Mouse (Mus musculus): ENCODE data around the gene Slc7a6.

The Slc7a6 gene

GRCm38 (mm10) chr8:106145331-106145730 is 23.3 kb upstream of the Slc7a6 start:
- DNase-seq: no peak

DNA sequence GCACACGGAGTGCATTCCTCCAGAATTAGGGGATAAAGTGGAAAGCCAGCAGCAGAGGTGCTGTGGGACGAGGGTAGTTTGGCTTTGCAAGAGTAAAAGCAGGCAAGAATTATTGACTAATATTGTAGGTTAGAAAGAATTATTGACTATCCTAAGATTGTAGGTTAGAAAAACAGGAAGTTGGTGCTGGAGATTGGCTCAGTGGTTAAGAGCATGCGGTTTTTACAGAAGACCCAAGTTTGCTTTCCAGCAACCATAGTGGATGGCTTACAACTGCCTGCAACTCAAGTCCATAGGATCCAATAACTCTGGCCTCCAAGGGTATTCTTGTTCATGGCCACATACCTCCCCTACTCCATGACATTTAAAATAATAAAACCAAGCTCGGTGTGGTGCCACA is 22.6 kb upstream of the Slc7a6 start:
- no peak for DNase-seq

- no peak for DNase-seq
These were observed 20.6 kb upstream of the Slc7a6 start for GRCm38 (mm10) chr8:106147868-106148565.

DNA sequence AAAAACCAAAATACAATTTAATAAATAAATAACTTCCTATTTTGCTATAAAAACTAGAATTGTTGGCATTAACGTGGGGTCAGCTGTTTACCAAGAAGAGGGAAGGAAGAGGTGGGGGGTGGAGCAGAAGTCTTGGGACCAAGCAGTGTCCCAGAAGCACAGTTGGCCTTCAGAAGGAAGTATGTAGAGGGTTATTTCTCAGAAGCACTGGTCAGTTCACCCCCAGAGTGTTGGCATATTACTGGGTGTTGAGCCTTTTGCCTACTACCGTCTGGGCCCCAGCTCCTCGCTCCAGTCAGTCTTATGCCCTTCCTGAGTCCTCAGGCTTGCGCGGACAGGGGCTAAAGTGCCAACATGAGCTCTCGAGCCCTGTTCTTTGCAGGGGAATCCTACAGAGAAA is 19.6 kb upstream of the Slc7a6 start:
- no peak for DNase-seq

GRCm38 (mm10) chr8:106149801-106150652 is 18.6 kb upstream of the Slc7a6 start, which contains the start of gene Pla2g15:
TSS of gene Pla2g15 (plus strand) at chr8:106150399.
- DNase-seq: peak; percentile 93

- no peak for DNase-seq
These were observed 18.0 kb upstream of the Slc7a6 start for GRCm38 (mm10) chr8:106150653-106151000.

- DNase-seq: no peak
These were observed 17.6 kb upstream of the Slc7a6 start for GRCm38 (mm10) chr8:106151041-106151440.

DNA sequence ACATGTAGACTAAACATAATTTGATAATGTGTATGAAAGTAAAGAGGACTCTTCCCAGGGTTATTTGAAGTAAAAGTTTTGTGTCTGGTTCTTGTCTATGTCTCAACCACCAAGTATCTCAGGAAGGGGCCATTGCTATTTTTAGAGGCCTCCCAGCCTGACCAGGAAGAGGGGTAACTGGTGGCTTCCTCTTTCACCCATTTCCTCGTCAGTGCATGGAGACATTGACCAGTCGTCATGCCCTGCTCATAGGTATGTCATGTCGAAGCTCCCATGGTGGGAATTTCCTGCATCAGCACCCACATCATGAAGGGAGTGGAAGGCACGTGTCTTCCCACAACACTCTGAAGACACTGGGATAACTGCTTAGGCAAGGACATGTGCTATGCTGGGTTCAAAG is 15.8 kb upstream of the Slc7a6 start:
- DNase-seq: no peak

GRCm38 (mm10) chr8:106157419-106157818 is 11.2 kb upstream of the Slc7a6 start:
- DNase-seq: no peak

GRCm38 (mm10) chr8:106158381-106158780 is 10.3 kb upstream of the Slc7a6 start:
- no peak for DNase-seq

GRCm38 (mm10) chr8:106159876-106160275 is 8.8 kb upstream of the Slc7a6 start:
- DNase-seq: no peak

DNA sequence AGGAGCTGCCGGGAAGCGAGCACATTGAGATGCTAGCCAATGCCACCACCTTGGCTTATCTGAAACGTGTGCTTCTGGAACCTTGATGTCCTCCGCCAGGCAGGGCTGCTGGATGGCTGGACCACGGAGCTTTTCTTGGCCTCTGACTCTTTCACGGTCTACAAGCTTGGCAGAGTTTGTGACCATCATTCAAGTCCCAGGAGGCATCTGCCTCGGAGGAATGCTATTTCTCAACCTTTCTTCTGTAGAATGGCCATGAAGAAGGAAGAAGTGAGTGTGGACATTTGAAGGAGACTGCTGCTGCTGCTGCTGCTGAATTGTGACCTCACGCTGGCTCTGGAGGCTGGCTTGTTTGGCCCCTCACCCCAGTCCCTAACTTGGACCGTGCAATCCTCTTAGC is 5.4 kb upstream of the Slc7a6 start:
- no peak for DNase-seq

- peak; percentile 49 to 79 for DNase-seq
These were observed 3.2 kb upstream of the Slc7a6 start for GRCm38 (mm10) chr8:106165460-106165859.

- no peak for DNase-seq
These were observed 618 bp downstream of the Slc7a6 start for GRCm38 (mm10) chr8:106169017-106169933.

DNA sequence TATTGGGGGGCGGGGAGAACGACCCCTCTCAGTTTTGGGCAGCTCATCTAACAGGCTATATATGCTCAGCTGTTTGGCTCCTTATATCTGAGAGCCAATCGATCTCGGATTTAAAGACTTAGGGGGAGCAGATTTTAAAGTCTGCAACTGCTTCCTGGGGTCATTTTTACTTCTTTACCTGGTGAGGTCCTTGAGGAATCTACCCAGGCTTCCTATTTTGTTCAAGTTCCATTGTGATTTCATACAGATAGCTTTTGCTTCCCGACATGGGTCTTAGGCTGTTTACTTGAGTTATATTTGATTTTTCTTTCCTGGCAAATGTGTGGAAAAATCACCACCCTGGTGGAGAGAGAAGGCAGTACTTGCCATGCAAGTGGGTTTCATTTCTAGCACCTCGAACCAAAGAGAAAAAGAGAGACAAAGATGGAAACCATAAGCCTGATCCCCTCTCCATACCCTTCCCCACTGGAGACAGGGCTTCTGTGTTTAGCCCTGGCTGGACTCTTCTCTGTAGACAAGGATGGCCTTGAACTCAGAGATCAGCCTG is 1.4 kb downstream of the Slc7a6 start:
- DNase-seq: no peak

DNA sequence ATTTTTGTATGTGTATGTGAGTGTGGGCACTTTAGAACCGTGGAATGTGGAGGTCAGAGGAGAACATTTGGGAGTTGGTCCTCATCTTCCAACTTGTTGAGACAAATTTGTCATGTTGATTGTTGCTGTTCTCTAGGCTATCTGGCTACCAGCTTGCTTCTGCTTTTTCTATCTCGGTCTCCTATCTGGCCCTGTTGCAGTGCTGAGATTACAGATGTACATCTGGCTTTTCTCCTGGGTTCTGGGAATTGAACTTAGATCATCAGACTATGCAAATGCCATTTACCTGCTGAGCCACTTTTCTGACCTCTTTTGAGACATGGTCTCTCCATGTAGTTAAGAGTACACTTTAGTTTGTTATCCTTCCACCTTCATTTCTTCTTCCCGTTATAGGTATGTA is 4.9 kb downstream of the Slc7a6 start:
- DNase-seq: no peak

DNA sequence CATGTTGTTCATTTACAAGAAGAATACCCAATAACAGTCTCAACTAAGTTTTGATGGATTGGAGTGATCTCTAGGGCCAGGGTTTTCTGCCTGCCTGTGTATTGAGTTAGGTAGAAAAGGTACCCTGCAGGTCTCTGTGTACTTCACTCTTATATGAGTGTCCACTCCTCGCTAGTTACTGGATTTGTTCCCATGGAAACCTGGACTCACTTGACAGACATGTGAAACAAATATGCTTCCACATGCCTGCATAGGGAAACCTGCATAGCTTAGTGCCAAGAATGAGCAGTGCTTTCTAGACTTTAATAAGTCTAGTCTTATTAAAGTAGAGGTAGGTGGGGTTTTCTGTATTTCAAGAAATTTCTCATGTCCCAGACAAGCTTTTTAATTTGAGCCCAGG is 8.2 kb downstream of the Slc7a6 start:
- DNase-seq: no peak

- no peak for DNase-seq
These were observed 8.9 kb downstream of the Slc7a6 start for GRCm38 (mm10) chr8:106177594-106177993.

- DNase-seq: no peak
These were observed 9.8 kb downstream of the Slc7a6 start for GRCm38 (mm10) chr8:106178428-106178827.

DNA sequence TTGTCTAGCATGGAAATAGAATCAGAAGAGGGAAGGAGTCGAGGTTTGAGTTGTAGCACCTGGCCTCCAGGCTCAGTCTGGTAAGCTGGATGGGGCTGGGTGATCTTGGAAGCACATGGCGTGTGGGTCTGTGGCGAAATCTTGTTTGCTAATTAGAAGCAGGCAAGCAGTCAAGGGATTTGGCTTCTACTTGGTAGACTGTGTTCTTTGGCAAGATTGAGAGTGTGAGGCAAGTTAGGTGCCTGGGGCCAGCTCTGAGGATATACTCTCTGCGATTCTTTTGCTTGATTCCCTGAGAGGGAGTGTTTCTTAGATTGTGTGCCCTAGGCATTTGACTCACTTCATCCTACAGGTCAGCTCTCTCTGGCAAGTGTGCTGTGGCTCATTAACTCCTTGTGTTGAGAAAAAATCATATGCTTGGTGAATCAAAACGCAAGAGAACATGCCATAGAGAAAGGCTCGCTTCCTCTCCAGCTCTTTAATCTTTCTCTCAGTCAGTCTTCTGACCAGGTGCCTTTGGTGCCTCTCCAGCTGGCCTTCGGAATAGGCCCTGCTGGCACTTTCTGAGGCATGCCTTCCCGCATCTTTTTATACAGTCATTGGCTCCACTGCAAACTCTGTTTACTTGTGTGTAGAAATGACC is 17.1 kb downstream of the Slc7a6 start:
- DNase-seq: no peak

GRCm38 (mm10) chr8:106186394-106186793 is 17.7 kb downstream of the Slc7a6 start:
- DNase-seq: no peak

DNA sequence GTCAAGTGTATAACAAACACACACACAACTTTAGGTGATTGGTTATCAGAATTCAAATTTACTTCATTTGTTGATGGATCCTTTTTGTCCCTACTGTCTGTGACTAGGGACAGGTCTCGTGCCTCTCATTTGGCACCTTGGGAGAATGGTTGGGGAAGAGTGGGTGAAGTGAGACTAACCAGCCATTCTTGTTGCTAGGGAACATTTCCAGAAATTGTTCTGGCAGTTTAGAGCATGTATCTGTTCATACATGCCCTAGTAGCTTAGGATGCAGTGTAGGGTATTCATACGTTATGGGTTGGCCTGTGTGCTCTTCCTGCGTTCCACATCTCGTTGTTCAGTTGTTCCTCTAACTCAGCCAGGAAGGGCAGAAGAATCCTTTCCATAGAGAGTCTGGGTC is 20.5 kb downstream of the Slc7a6 start:
- no peak for DNase-seq
